Mouse (Mus musculus) brain, adult 10 weeks (tissue): ENCODE measurements around the gene Gadd45a. TPM values are rescaled to one million over a fixed set of nuclear protein-coding genes. Genes with fewer than 3 reads are reported as not detected.

ENCODE experiments used
- polyA plus RNA-seq: library from polyadenylated mRNA; stranded (reverse); fragments of 350-450 nt; fragmentation: Illumina TruSeq; extraction: RNeasy Lipid Tissue Mini Kit (QIAGEN cat#74804); gene quantifications from one replicate; pipeline ENCODE4 v1.2.3, GENCODE M21; 2015; ENCODE audit warnings: low read depth, low replicate concordance

Gene Gadd45a
- 17.7 TPM for polyA plus RNA-seq

GRCm38 (mm10) chr6:67036837-67037628 lies at the start of gene Gadd45a:
TSS of gene Gadd45a (minus strand) at chr6:67037457.

Other genes starting within 250 kb of the Gadd45a start
- not detected for gene Vmn1r39, start 226.8 kb downstream of the Gadd45a start, polyA plus RNA-seq
- 55.7 TPM for gene Gng12, start 141.1 kb downstream of the Gadd45a start, polyA plus RNA-seq
- gene Serbp1, start 200.7 kb upstream of the Gadd45a start, polyA plus RNA-seq = 220 TPM